Mouse (Mus musculus) regulatory T cell (primary cell): ENCODE measurements around the gene Hmbs.
"Not testable (repeated sequence)": the region's sequence is repeated elsewhere in the genome, so short reads cannot be mapped to it uniquely, and the experiment has no call there.

Source experiments
- in situ Hi-C: fragments of 300-600 bp; cut with MboI, MseI; formaldehyde crosslinking; loops from one replicate; pipeline ENCODE4 v1.15.1; 2025; ENCODE audit warnings: high pct_unique_total_duplicates

Hmbs gene

GRCm38 (mm10) chr9:44343781-44344421 is at the start of gene Hmbs:
Hmbs (minus strand) TSS chr9:44344228.
- in situ Hi-C loops = no loop called here

- in situ Hi-C loops = no loop called here
These were observed 47.4 kb upstream of the Hmbs start for GRCm38 (mm10) chr9:44391466-44391865.

- in situ Hi-C loops = no loop called here
These were observed 45.2 kb upstream of the Hmbs start for GRCm38 (mm10) chr9:44389273-44389672.

- in situ Hi-C loops = no loop called here
These were observed 43.2 kb upstream of the Hmbs start for GRCm38 (mm10) chr9:44387221-44387620.

- in situ Hi-C loops = loop anchor here (5.0 kb wide), 1 partner anchor 47 kb away; no protein-coding TSS in a partner anchor
These were observed 40.6 kb upstream of the Hmbs start for GRCm38 (mm10) chr9:44384596-44384995.

GRCm38 (mm10) chr9:44379862-44380261 is 35.8 kb upstream of the Hmbs start:
- in situ Hi-C loops = loop anchor here (5.0 kb wide), 1 partner anchor 43 kb away; no protein-coding TSS in a partner anchor

- in situ Hi-C loops = no loop called here
These were observed 35.2 kb upstream of the Hmbs start, which contains the start of gene Hyou1 for GRCm38 (mm10) chr9:44379054-44379834. Hyou1 (plus strand) TSS chr9:44379490.

GRCm38 (mm10) chr9:44378153-44378730 is 34.2 kb upstream of the Hmbs start:
- in situ Hi-C loops = no loop called here

- in situ Hi-C loops = not testable (repeated sequence)
These were observed 33.3 kb upstream of the Hmbs start for GRCm38 (mm10) chr9:44377335-44377734.

- in situ Hi-C loops = no loop called here
These were observed 32.1 kb upstream of the Hmbs start for GRCm38 (mm10) chr9:44376141-44376540.

GRCm38 (mm10) chr9:44373386-44373785 is 29.4 kb upstream of the Hmbs start:
- in situ Hi-C loops = no loop called here

GRCm38 (mm10) chr9:44364480-44364879 is 20.5 kb upstream of the Hmbs start:
- in situ Hi-C loops = no loop called here

- in situ Hi-C loops = not testable (repeated sequence)
These were observed 17.9 kb upstream of the Hmbs start for GRCm38 (mm10) chr9:44361931-44362330.

- in situ Hi-C loops = no loop called here
These were observed 17.3 kb upstream of the Hmbs start, which contains the start of gene Vps11 for GRCm38 (mm10) chr9:44361190-44361917. Vps11 (minus strand) TSS chr9:44361670.

- in situ Hi-C loops = no loop called here
These were observed 13.2 kb upstream of the Hmbs start for GRCm38 (mm10) chr9:44357207-44357606.

GRCm38 (mm10) chr9:44353142-44353541 is 9.1 kb upstream of the Hmbs start:
- in situ Hi-C loops = no loop called here

- in situ Hi-C loops = no loop called here
These were observed 8.3 kb upstream of the Hmbs start for GRCm38 (mm10) chr9:44352337-44352736.

GRCm38 (mm10) chr9:44351396-44351795 is 7.4 kb upstream of the Hmbs start:
- in situ Hi-C loops = no loop called here

- in situ Hi-C loops = no loop called here
These were observed 4.5 kb upstream of the Hmbs start for GRCm38 (mm10) chr9:44348546-44348945.

GRCm38 (mm10) chr9:44347621-44348020 is 3.6 kb upstream of the Hmbs start:
- in situ Hi-C loops = no loop called here

GRCm38 (mm10) chr9:44347166-44347565 is 3.1 kb upstream of the Hmbs start:
- in situ Hi-C loops = no loop called here
